Mouse (Mus musculus) C2C12 (cell line): ENCODE data around the gene Macrod1.

Experiments used
- CEBPB ChIP-seq: IDR thresholded peaks from one replicate; pipeline ENCODE4 v1.6.1; 2011; ENCODE audit warnings: low read depth, mild to moderate bottlenecking, control low read depth, moderate library complexity
- CTCF ChIP-seq: IDR thresholded peaks from one replicate; pipeline ENCODE4 v1.5.1; 2011; ENCODE audit not compliant: control insufficient read depth, insufficient read depth, insufficient read length
- FOSL1 ChIP-seq: IDR thresholded peaks from one replicate; pipeline ENCODE4 v1.8.0; 2011; ENCODE audit warnings: mild to moderate bottlenecking, low read length; ENCODE audit not compliant: poor library complexity, insufficient read depth, severe bottlenecking
- MAX ChIP-seq: IDR thresholded peaks from one replicate; pipeline ENCODE4 v1.6.1; 2011; ENCODE audit warnings: mild to moderate bottlenecking, control low read depth
- MYOD1 ChIP-seq: IDR thresholded peaks from one replicate; pipeline ENCODE4 v1.6.1; 2011; ENCODE audit warnings: low read depth; ENCODE audit not compliant: control insufficient read depth, insufficient read length
- MYOG ChIP-seq: IDR thresholded peaks from one replicate; pipeline ENCODE4 v1.6.1; 2011; ENCODE audit not compliant: control insufficient read depth, insufficient read length; ENCODE audit errors: extremely low read depth
- USF1 ChIP-seq: IDR thresholded peaks from one replicate; pipeline ENCODE4 v1.6.1; 2011; ENCODE audit warnings: low read depth, mild to moderate bottlenecking, control low read depth, moderate library complexity

- no peak for TF ChIP-seq MAX
- TF ChIP-seq CTCF, result no peak
- no peak for TF ChIP-seq CEBPB
- TF ChIP-seq MYOD1, result no peak
- TF ChIP-seq MYOG, result no peak
- TF ChIP-seq FOSL1, result no peak
- no peak for TF ChIP-seq USF1
These were observed 114.8 kb downstream of the Macrod1 start for GRCm38 (mm10) chr19:7171447-7171846.
